Mouse (Mus musculus) CH12.LX (cell line): ENCODE data around the gene Gm6583. TPM values are rescaled to one million over a fixed set of nuclear protein-coding genes. Genes with fewer than 3 reads are reported as not detected.

Experiments
- DNase-seq: peaks from one replicate; pipeline ENCODE4 v3.0.0-alpha.2; 2013; ENCODE audit errors: extremely low read depth
- H3K27ac ChIP-seq: 2 replicates; pipeline ENCODE4 v1.5.1; 2012; ENCODE audit warnings: low read depth, mild to moderate bottlenecking, control low read depth, moderate library complexity; ENCODE audit not compliant: insufficient read depth
- H3K27me3 ChIP-seq: replicated peaks from 2 replicates; pipeline ENCODE3; 2012; ENCODE audit warnings: inconsistent platforms
- H3K36me3 ChIP-seq, 2 experiments: replicated peaks in 1 of 2; 2 replicates each; pipeline versions ENCODE3 to v1.6.1; 2012; ENCODE audit warnings: inconsistent platforms in 1 of 2, low read length in 1 of 2, mild to moderate bottlenecking in 1 of 2, mixed read lengths in 1 of 2, moderate library complexity in 1 of 2; ENCODE audit not compliant: control insufficient read depth in 1 of 2, insufficient read depth in 1 of 2
- H3K4me1 ChIP-seq, 2 experiments: 2 replicates each; pipeline ENCODE4 v1.6.1; 2012; ENCODE audit warnings: inconsistent platforms in 1 of 2, moderate library complexity in 1 of 2; ENCODE audit not compliant: insufficient read depth in 2 of 2, control insufficient read depth in 1 of 2
- H3K4me2 ChIP-seq: 2 replicates; pipeline ENCODE4 v1.6.1; 2012; ENCODE audit warnings: low read depth, mild to moderate bottlenecking, control low read depth; ENCODE audit not compliant: poor library complexity, insufficient read depth, severe bottlenecking
- H3K4me3 ChIP-seq, 3 experiments: fragments of 150-350 bp in 1 of 3; sonication (generic) in 1 of 3; replicated peaks in 1 of 3; 2 replicates each; pipeline versions ENCODE3 to v1.5.1; 2011 to 2012; ENCODE audit warnings: low read depth in 2 of 3, low read length in 2 of 3, mild to moderate bottlenecking in 2 of 3, moderate library complexity in 2 of 3, control low read depth in 1 of 3, improper control_type of control experiment in 1 of 3, inconsistent platforms in 1 of 3, mixed read lengths in 1 of 3; ENCODE audit not compliant: poor library complexity in 1 of 3
- H3K79me2 ChIP-seq: replicated peaks from 2 replicates; pipeline ENCODE4 v1.6.1; 2012; ENCODE audit warnings: mild to moderate bottlenecking, moderate library complexity; ENCODE audit not compliant: control insufficient read depth, poor library complexity, insufficient read depth, severe bottlenecking; ENCODE audit errors: extremely low read depth
- H3K9ac ChIP-seq: 2 replicates; pipeline ENCODE4 v1.6.1; 2012; ENCODE audit warnings: low read depth, mild to moderate bottlenecking, control low read depth, moderate library complexity; ENCODE audit not compliant: insufficient read depth
- H3K9me3 ChIP-seq: replicated peaks from 2 replicates; pipeline ENCODE3; 2012; ENCODE audit warnings: low read length, inconsistent platforms, mixed read lengths
- BHLHE40 ChIP-seq: IDR thresholded peaks from 2 replicates; pipeline ENCODE4 v1.6.1; 2011; ENCODE audit warnings: mild to moderate bottlenecking, low read depth, low read length, improper control_type of control experiment
- CHD1 ChIP-seq: IDR thresholded peaks from 2 replicates; pipeline ENCODE4 v1.6.1; 2012; ENCODE audit warnings: low read depth, low read length, improper control_type of control experiment, inconsistent platforms
- E2F4 ChIP-seq: IDR thresholded peaks from 2 replicates; pipeline ENCODE4 v1.6.1; 2011; ENCODE audit warnings: low read depth, low read length, improper control_type of control experiment; ENCODE audit not compliant: insufficient replicate concordance
- ELF1 ChIP-seq: IDR thresholded peaks from 2 replicates; pipeline ENCODE4 v1.6.1; 2014; ENCODE audit warnings: low read depth, mild to moderate bottlenecking, inconsistent platforms, low read length, improper control_type of control experiment
- GABPA ChIP-seq: IDR thresholded peaks from 2 replicates; pipeline ENCODE4 v1.6.1; 2012; ENCODE audit warnings: low read depth, low read length, improper control_type of control experiment, inconsistent platforms; ENCODE audit not compliant: insufficient replicate concordance
- HCFC1 ChIP-seq: IDR thresholded peaks from 2 replicates; pipeline ENCODE4 v1.6.1; 2012; ENCODE audit warnings: low read depth, mild to moderate bottlenecking, inconsistent platforms, low read length, improper control_type of control experiment
- JUN ChIP-seq: IDR thresholded peaks from 2 replicates; pipeline ENCODE4 v1.6.1; 2011; ENCODE audit warnings: low read depth, mild to moderate bottlenecking, low read length, improper control_type of control experiment, moderate library complexity; ENCODE audit not compliant: insufficient read depth
- MAFK ChIP-seq: IDR thresholded peaks from 2 replicates; pipeline ENCODE4 v1.6.1; 2011; ENCODE audit warnings: low read length, improper control_type of control experiment; ENCODE audit not compliant: insufficient replicate concordance
- MAZ ChIP-seq: IDR thresholded peaks from 2 replicates; pipeline ENCODE4 v1.6.1; 2012; ENCODE audit warnings: low read depth, mild to moderate bottlenecking, inconsistent platforms, low read length, improper control_type of control experiment, moderate library complexity
- MEF2A ChIP-seq: IDR thresholded peaks from 2 replicates; pipeline ENCODE4 v1.6.1; 2014; ENCODE audit warnings: low read depth, mild to moderate bottlenecking, inconsistent platforms, low read length, improper control_type of control experiment, borderline replicate concordance
- MYC ChIP-seq: IDR thresholded peaks from 2 replicates; pipeline ENCODE4 v1.6.1; 2011; ENCODE audit warnings: low read depth, mild to moderate bottlenecking, improper control_type of control experiment, low read length
- PAX5 ChIP-seq: IDR thresholded peaks from 2 replicates; pipeline ENCODE4 v1.6.1; 2012; ENCODE audit warnings: low read length, inconsistent platforms, mixed read lengths
- RAD21 ChIP-seq: IDR thresholded peaks from 2 replicates; pipeline ENCODE4 v1.6.1; 2011; ENCODE audit warnings: low read depth, mild to moderate bottlenecking, low read length, improper control_type of control experiment, moderate library complexity
- SMC3 ChIP-seq: IDR thresholded peaks from 2 replicates; pipeline ENCODE4 v1.6.1; 2011; ENCODE audit warnings: low read depth, low read length, improper control_type of control experiment
- TBP ChIP-seq: conservative IDR thresholded peaks from 2 replicates; pipeline ENCODE4 v1.6.1; 2011; ENCODE audit warnings: low read depth, low read length, improper control_type of control experiment
- USF1 ChIP-seq: IDR thresholded peaks from 2 replicates; pipeline ENCODE4 v1.6.1; 2014; ENCODE audit warnings: low read depth, mild to moderate bottlenecking, inconsistent platforms, low read length, improper control_type of control experiment
- USF2 ChIP-seq: conservative IDR thresholded peaks from 2 replicates; pipeline ENCODE4 v1.6.1; 2011; ENCODE audit warnings: low read depth, low read length, improper control_type of control experiment
- ZKSCAN1 ChIP-seq: IDR thresholded peaks from 2 replicates; pipeline ENCODE4 v1.6.1; 2012; ENCODE audit warnings: low read depth, inconsistent platforms, low read length, improper control_type of control experiment, borderline replicate concordance
- ZMIZ1 ChIP-seq: IDR thresholded peaks from 2 replicates; pipeline ENCODE4 v1.6.1; 2012; ENCODE audit warnings: low read depth, mild to moderate bottlenecking, inconsistent platforms, low read length, improper control_type of control experiment
- ZNF384 ChIP-seq: IDR thresholded peaks from 2 replicates; pipeline ENCODE4 v1.6.1; 2012; ENCODE audit warnings: low read depth, low read length, improper control_type of control experiment, inconsistent platforms
- dilution Hi-C: fragments of 300-500 bp; cut with MboI; formaldehyde crosslinking; loops from 2 replicates; pipeline ENCODE4 v1.14.3; 2020; ENCODE audit warnings: low sequenced_read_pairs; ENCODE audit not compliant: extremely low pct_unique_long_range_greater_than_20kb, extremely low pct_ligation_motif_present
- in situ Hi-C: fragments of 300-500 bp; cut with MboI; formaldehyde crosslinking; loops from 3 replicates; pipeline ENCODE4 v1.14.3; 2019; ENCODE audit warnings: low sequenced_read_pairs, low pct_ligation_motif_present, low pct_unique_long_range_greater_than_20kb, mixed read lengths
- polyA plus RNA-seq: library from polyadenylated mRNA; unstranded; fragments of >175 nt; gene quantifications from 2 replicates; pipeline ENCODE4 v1.2.1, GENCODE M21; 2012; ENCODE audit warnings: low read depth; ENCODE audit not compliant: insufficient read length
- total RNA-seq, 2 experiments: library from RNA; depleted of rRNA; stranded (reverse); fragments of 300-350 nt in 1 of 2; fragments of >200 nt in 1 of 2; gene quantifications; 2 replicates each; pipeline ENCODE4 v1.2.3; 2012 to 2014

Gene Gm6583
- total and polyA plus RNA-seq, 3 experiments: not detected

DNA sequence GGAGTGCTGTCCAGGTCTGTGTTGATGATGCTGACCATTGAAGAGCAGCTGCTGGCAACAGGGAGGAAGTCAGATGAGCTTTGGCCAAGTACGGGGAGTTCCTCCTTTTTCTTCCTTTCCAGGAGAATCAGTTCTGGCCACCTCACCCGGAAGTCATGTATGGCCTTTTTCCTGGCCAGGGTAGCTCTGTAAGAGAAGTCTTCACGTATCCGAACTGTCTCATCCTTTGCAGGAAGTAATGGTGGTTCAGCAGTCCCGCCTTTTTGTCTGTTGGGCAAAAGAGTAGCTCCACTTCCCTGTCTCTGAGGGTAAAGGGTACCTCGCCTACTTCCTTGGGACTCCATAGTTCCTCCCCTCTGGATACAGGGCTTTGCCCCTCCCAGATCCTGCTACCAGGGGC lies 340 bp downstream of the Gm6583 start:
- no peak overlapping the region for H3K4me3 ChIP-seq
- in situ Hi-C loops: no loop called here
- H3K27ac ChIP-seq: no peak overlapping the region
- dilution Hi-C loops: no loop called here
- H3K4me2 ChIP-seq: no peak overlapping the region
- H3K4me1 ChIP-seq: no peaks in the 10 kb centered on the region
- H3K79me2 ChIP-seq: no peaks in the 10 kb centered on the region
- no peak overlapping the region for H3K9ac ChIP-seq
- H3K36me3 ChIP-seq: peaks cover 41 to 90% of the 10 kb centered on the region in 2 experiments
- H3K27me3 ChIP-seq: no peaks in the 10 kb centered on the region
- no peak for DNase-seq
- no peak for TF ChIP-seq ZMIZ1
- TF ChIP-seq CHD1: no peak
- no peak for TF ChIP-seq MEF2A
- TF ChIP-seq RAD21: no peak
- no peak for TF ChIP-seq E2F4
- TF ChIP-seq, all 38 proteins: peak for 0
- H3K9me3 ChIP-seq: no peaks in the 10 kb centered on the region

DNA sequence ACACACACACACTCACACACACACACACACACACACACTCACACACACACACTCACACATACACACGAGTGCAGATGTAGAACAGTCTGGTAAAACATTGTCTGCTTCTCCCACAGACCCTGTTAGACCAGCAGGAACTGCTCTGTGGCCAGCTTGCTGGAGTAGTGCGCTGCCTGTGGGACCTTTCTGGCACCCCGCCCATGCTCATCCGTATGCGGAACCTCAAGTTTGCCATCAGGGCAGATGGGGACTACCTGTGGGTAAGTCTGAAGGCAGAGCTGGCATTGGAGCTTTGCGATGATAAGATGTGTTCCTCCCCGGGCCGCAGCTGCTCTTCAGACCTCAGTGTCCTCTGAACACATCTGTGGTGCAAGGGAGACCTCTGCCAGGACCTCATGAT lies 6.7 kb downstream of the Gm6583 start:
- no peak for DNase-seq
- Histone ChIP-seq H3K79me2 (no peaks in the 10 kb centered on the region), H3K27me3 (no peaks in the 10 kb centered on the region), H3K9me3 (no peaks in the 10 kb centered on the region), H3K9ac (no peak overlapping the region), H3K4me3 (no peak overlapping the region), H3K4me2 (no peak overlapping the region), H3K4me1 (peaks cover 0 to 17% of the 10 kb centered on the region in 2 experiments; a peak in 2 of 4 replicates), H3K27ac (no peak overlapping the region), H3K36me3 (peaks cover 45 to 91% of the 10 kb centered on the region in 2 experiments)
- in situ Hi-C loops: no loop called here
- dilution Hi-C loops: no loop called here
- TF ChIP-seq TBP: no peak
- no peak for TF ChIP-seq MAZ
- no peak for TF ChIP-seq SMC3
- no peak for TF ChIP-seq GABPA
- TF ChIP-seq USF1: no peak
- no peak for TF ChIP-seq MYC
- no peak for TF ChIP-seq RAD21
- TF ChIP-seq PAX5: no peak
- TF ChIP-seq HCFC1: no peak
- TF ChIP-seq CHD1: no peak
- TF ChIP-seq USF2: no peak
- no peak for TF ChIP-seq ELF1
- no peak for TF ChIP-seq MAFK
- no peak for TF ChIP-seq JUN
- no peak for TF ChIP-seq ZNF384
- TF ChIP-seq ZKSCAN1: no peak
- no peak for TF ChIP-seq BHLHE40
- TF ChIP-seq MEF2A: no peak
- TF ChIP-seq E2F4: no peak
